Mouse (Mus musculus) embryonic stem cell, embryonic (primary cell): Measurements from ENCODE around the gene Plekhg1.

Experiments
- CTCF ChIA-PET, 4 experiments: fragments of 300-600 bp in 2 of 4; fragments of 350-600 bp in 2 of 4; sonication (Branson Sonifier 250); formaldehyde crosslinking; loops; one replicate each; lab custom pipeline; 2022; ENCODE audit warnings: inconsistent platforms in 2 of 4; lab: Charles Lee
- POLR2A ChIA-PET, 4 experiments: fragments of 300-600 bp in 2 of 4; fragments of 350-600 bp in 2 of 4; sonication (Branson Sonifier 250); formaldehyde crosslinking; loops; one replicate each; lab custom pipeline; 2022; ENCODE audit warnings: antibody characterized with exemption in 4 of 4, inconsistent platforms in 1 of 4; lab: Charles Lee

Plekhg1 gene

DNA sequence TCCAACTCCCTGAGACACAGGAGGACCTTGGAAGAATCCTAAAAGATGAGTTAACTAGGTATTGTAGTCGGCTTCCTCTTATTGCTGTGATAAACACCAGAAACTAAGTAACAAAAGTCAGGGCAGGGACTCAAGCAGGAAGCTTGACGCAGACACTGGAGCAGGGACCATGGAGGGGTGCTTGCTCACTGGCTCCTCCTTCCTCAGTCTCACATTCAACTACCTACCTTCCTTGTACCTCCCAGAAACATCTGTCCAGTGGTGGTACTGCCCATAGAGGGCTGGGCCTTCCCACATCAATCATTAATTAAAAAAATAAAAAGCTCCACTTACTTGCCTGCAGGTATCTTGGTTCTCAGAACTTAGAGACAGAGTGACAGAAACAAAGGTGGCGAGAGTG lies 152.2 kb downstream of the Plekhg1 start:
- POLR2A ChIA-PET: interaction anchor here (0.6 to 5.7 kb wide), 49 partner anchors 8 to 442 kb away, joined by 3 to 64 read pairs (median 5); partner anchors contain the start of genes Mthfd1l (in 2 of the 4) and Plekhg1 (in 1 of the 4)
- CTCF ChIA-PET: interaction anchor here (0.6 to 1.7 kb wide), 12 partner anchors 9 to 190 kb away, joined by 3 to 11 read pairs (median 4); no protein-coding TSS in a partner anchor

DNA sequence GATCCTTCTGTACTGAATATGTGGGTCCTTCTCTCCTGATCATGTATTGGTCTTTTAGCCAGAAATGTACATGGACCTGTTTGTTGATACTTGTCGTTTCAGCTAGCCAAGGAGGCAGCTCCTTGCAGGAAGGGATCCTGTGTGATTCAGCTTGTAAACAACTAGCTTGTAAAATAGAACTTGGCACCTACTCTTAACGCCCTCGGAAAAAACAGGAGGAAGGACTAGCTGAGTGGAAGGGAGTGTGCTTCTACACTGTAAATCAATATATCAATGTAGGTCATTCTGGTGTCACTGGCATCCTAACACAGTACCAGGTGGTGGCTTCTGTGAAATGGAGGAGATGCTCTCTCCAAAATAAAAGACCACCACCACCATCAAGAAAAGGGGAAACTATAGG lies 157.9 kb downstream of the Plekhg1 start:
- CTCF ChIA-PET: interaction anchor here in 1 of 4 experiments (0.6 kb wide), 1 partner anchor 155 kb away, joined by 4 read pairs; no protein-coding TSS in a partner anchor

DNA sequence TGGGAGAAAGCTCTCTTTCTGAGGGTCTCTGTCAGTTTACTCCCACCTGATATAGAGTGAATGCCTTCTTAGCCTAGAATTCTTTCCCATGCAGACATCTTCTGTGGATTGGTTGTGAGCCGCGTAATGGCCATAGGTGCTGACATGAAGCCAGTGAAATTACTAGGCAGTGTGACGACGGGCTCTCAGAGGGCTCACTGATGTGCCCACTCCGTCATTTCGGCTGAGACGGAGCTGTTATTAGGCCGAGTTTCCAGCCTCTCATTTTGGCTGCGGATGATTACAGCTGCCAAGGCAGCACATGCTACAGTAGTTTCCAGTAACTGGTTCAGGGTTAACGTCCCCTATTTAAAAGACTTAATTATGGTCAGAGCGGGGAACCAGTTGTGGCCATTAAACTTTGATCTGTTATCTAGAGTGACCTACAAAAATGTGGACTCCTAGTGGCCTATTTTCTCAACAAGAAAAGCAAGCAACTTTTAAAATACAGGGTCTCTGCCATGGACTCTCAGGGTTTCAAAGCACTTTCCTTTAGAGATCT lies 160.3 kb downstream of the Plekhg1 start:
- CTCF ChIA-PET: interaction anchor here in 1 of 4 experiments (1.2 kb wide), 1 partner anchor 8 kb away, joined by 7 read pairs; no protein-coding TSS in a partner anchor
- POLR2A ChIA-PET: interaction anchor here in 3 of 4 experiments (0.6 to 3.1 kb wide), 19 partner anchors 8 to 130 kb away, joined by 3 to 25 read pairs (median 4); partner anchors contain the start of gene Mthfd1l (in 1 of the 3)

More for the DNA sequence above, 157.9 kb downstream of the Plekhg1 start:
- POLR2A ChIA-PET: interaction anchor here in 2 of 4 experiments (0.6 to 1.5 kb wide), 3 partner anchors 17 to 41 kb away, joined by 3 to 5 read pairs (median 3); no protein-coding TSS in a partner anchor

DNA sequence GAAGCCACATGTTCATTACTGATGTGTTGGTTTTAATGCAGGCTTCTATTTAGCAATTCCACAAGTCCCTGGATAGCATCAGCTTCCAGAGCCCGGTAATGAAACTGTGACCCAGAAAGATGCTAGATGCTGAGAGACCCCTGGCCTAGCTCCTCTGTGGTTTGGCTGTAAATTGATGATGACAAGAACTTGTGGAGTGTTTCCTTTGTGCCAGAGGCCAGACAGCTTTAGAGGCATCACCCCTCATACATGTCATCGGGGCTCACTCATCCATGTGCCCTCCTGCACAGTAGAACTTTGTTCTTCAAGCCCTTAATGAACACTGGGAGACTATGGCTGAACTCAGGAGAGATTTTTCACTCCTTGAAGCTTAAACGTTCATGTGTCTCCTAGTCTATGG lies 165.6 kb downstream of the Plekhg1 start:
- CTCF ChIA-PET: no interaction called here
- POLR2A ChIA-PET: interaction anchor here in 1 of 4 experiments (0.7 to 3.7 kb wide), 3 partner anchors 13 to 67 kb away, joined by 3 to 15 read pairs (median 3); partner anchors contain the start of gene Mthfd1l

DNA sequence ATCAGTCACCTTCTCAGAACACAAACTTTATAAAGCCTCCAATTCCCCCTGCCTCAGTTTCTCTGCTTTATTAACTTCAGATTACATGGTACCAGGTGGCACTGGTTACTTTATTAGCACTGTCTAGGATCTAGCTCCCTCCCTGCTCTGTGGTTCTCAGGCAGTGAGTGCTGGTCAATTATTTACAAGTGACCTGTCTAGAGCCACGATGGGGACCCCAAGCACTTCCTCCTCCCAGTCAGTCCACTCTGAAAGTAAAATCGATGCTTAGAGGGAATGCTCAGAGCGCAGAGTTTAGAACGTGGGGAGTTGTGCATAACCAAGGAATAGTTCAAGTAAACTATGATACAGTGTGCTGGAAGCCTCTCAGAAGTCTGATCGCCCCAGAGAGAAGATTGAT lies 173.9 kb downstream of the Plekhg1 start:
- CTCF ChIA-PET: no interaction called here
- POLR2A ChIA-PET: interaction anchor here in 1 of 4 experiments (1.3 kb wide), 1 partner anchor 35 kb away, joined by 3 read pairs; no protein-coding TSS in a partner anchor

DNA sequence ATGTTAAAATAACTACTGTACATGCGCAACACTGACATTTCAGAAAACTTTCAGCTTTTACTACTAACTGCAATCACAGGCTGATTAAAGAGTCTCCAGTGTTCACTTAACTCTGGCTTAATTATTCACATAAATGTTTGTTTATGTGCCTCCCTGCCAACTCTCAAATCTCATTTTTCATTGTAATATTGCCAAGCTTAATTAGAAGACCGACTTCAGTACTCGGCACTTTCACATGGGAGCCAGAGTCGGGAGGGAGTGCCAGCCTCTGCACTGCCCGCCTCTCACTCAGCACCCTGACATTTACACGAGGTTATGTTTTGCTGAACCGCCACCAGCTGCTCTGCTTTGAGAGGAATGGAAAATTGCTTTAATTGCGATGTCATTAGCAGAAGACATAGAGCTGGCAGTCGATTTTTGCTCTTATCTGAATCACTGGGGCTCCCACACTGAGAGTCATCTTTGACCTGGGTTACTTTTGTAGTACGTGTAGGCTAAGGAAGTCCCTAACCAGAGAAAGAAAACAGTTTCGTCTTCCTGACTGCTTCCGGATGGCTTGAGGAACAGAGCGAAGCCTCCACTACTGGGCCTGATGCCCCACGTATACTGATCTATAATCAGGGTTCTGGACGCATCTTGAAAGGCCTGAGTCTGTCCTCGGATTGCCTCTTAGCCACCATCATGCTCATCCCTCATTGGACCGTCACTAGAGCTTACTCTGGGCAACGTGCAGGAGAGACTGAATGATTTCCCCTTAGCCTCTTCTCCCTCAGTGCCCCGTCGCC lies 180.4 kb downstream of the Plekhg1 start:
- ChIA-PET CTCF (interaction anchor here in 2 of 4 experiments (0.9 to 1.0 kb wide), 2 partner anchors 70 to 347 kb away, joined by 3 read pairs; no protein-coding TSS in a partner anchor), POLR2A (interaction anchor here in 3 of 4 experiments (0.6 to 2.2 kb wide), 13 partner anchors 11 to 57 kb away, joined by 3 to 14 read pairs (median 4); partner anchors contain the start of gene Mthfd1l (in 1 of the 3))

DNA sequence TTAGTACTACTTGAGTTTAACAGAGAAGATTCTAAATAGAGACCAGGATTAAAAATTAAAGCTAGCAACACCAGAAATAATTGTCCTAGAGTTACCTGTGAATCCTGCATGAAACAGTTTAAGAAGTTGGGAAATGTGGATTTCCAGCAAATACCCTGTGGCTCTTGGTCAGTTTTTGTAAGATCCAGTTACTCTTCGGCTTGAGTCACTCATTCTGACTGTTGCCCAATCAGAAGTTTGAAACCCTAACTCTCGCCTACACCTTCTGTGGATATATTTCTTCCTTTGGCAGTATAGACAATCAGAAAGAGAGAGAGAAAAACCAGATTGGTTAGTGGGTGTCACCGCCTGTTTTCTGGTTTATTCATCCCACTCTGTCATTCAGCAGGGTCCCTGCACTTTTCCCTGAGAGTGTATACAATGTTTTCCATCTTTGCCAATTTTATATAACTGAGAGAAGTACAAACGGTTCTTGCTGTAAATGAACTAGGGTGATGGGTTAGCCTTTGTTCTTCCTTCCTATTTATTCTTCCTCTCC lies 187.9 kb downstream of the Plekhg1 start:
- POLR2A ChIA-PET: no interaction called here

DNA sequence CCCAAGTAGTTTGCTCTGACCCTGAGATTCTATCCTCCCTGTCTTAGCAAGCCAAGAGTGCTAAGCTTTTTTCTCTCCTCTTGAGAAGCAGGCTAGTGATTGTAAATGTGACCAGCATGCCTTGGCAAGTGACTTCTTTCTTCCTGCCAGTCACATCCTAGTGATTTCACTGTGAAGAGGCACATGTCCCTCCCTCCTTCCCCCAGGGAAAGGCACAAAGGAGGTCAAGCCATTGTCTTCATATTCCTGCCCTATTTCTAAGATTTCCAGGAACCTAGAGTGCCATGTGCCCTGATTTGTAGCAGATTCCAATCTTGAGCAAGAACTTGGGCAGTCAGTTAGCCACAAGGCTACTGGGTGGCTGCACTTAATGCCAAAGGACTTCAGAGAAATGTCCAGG lies 191.7 kb downstream of the Plekhg1 start:
- ChIA-PET CTCF (interaction anchor here in 3 of 4 experiments (0.6 to 1.7 kb wide), 3 partner anchors 12 to 316 kb away, joined by 4 to 6 read pairs (median 5); no protein-coding TSS in a partner anchor), POLR2A (interaction anchor here in 3 of 4 experiments (0.8 to 2.1 kb wide), 9 partner anchors 9 to 51 kb away, joined by 3 to 14 read pairs (median 3); partner anchors contain the start of gene Mthfd1l (in 1 of the 3))

More for the DNA sequence above, 187.9 kb downstream of the Plekhg1 start:
- CTCF ChIA-PET: no interaction called here

DNA sequence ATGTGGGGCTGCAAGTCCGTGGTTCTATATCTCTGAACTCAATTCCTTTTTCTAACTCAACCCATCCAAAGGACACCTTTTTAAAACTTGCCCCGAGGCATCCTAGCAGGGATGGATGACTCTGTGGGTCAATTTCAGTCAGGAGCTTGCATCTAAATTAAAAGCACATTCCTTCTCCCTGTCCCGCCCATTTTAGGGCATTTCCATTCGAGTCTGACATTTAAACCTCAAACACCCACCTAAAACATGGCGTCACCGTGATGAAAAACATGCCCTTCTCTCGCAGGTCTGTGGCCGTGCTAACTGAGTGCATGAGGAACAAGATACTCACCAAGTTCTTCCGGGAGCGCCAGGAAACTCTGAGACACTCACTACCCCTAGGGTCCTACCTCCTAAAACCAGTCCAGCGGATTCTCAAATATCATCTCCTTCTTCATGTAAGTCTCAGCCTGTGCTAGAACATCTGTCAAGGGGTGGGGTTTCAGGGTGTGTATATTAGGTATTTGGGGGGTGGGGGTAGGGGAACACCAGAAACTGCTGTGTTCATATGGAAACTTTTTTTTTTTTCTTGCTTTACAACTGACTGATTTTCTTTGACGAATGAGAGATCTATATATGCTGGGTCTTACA lies 193.3 kb downstream of the Plekhg1 start:
- ChIA-PET CTCF (interaction anchor here in 2 of 4 experiments (0.5 to 1.7 kb wide), 3 partner anchors 11 to 69 kb away, joined by 3 to 6 read pairs (median 3); no protein-coding TSS in a partner anchor), POLR2A (interaction anchor here in 3 of 4 experiments (0.5 to 1.7 kb wide), 10 partner anchors 9 to 1877 kb away, joined by 3 to 4 read pairs (median 3); no protein-coding TSS in a partner anchor)

DNA sequence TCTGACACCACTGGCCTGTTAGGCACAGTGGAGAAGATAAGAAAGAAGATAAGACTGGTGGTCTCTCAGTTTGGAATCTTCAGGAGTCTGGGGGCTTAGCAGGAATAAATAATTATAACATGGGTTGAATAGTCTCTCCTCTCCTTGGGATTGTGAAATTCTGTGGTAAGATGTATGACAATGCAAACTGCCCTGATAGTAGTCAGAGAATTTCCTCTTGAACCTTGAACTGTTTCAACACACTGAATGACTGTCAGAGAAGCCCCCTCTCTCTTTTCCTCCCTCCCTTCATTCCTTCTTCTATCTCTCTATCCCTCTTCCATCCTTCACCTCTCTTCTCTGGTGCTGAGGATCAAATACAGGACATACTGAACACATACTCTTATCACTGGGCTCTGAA lies 196.7 kb downstream of the Plekhg1 start:
- ChIA-PET CTCF (no interaction called here), POLR2A (no interaction called here)

DNA sequence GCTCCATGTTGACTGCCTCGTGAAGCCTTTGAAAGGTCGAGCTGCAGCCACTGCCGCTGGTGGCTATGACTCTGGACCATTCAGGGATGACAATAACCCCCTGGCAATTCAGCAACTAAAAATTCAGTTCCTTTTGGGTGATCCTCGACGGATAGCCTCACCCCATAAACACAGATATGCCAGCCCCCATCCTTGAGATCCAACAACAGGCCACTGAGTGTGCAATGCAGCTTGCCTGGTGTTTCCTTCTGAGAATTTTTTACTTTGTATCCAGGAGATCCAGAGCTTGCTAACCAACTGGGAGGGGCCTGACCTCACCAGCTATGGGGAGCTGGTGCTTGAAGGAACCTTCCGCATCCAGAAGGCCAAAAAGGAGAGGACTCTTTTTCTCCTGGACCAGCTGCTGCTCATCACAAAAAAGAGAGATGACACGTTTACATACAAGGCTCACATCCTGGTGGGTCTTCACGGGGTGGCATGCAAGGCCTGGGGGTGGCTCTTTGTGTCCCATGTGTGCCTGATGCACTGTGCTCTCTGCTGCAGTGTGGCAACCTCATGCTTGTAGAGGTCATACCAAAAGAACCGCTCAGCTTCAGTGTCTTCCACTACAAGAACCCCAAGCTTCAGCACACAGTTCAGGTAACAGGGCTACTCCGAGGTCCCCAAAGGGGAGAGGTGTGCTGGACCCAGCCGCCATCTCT lies 199.9 kb downstream of the Plekhg1 start:
- ChIA-PET CTCF (interaction anchor here in 2 of 4 experiments (0.6 to 1.1 kb wide), 2 partner anchors 151 to 199 kb away, joined by 3 to 6 read pairs; partner anchors contain the start of gene Plekhg1 (in 1 of the 2)), POLR2A (interaction anchor here in 3 of 4 experiments (0.6 to 4.0 kb wide), 78 partner anchors 8 to 978 kb away, joined by 3 to 64 read pairs (median 5); partner anchors contain the start of genes Mthfd1l (in 3 of the 3), Plekhg1 (in 2 of the 3), Armt1 (in 1 of the 3) and Rmnd1 (in 1 of the 3))

DNA sequence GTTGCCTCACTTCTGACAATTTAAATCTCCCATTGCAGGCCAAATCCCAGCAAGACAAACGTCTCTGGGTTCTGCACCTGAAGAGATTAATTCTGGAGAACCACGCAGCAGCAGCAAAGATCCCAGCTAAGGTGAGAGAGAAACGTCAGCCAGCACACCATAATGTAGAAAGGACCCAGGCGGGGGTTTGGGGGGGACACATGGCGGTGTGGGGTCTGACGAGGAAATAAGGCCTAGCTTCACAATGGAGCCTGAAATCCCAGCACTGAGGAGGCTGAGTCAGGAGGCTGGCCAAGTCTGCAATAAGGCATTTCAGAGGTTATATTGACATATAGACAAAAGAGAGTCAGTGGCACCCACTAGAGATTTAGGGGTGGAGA lies 200.4 kb downstream of the Plekhg1 start:
- CTCF ChIA-PET: interaction anchor here in 2 of 4 experiments (1.1 to 1.6 kb wide), 4 partner anchors 49 to 367 kb away, joined by 3 to 5 read pairs (median 4); partner anchors contain the start of gene Plekhg1 (in 1 of the 2)
- POLR2A ChIA-PET: interaction anchor here (0.5 to 4.0 kb wide), 87 partner anchors 8 to 978 kb away, joined by 3 to 64 read pairs (median 5); partner anchors contain the start of genes Mthfd1l (in 3 of the 4), Armt1 (in 1 of the 4), Plekhg1 (in 1 of the 4) and Rmnd1 (in 1 of the 4)

DNA sequence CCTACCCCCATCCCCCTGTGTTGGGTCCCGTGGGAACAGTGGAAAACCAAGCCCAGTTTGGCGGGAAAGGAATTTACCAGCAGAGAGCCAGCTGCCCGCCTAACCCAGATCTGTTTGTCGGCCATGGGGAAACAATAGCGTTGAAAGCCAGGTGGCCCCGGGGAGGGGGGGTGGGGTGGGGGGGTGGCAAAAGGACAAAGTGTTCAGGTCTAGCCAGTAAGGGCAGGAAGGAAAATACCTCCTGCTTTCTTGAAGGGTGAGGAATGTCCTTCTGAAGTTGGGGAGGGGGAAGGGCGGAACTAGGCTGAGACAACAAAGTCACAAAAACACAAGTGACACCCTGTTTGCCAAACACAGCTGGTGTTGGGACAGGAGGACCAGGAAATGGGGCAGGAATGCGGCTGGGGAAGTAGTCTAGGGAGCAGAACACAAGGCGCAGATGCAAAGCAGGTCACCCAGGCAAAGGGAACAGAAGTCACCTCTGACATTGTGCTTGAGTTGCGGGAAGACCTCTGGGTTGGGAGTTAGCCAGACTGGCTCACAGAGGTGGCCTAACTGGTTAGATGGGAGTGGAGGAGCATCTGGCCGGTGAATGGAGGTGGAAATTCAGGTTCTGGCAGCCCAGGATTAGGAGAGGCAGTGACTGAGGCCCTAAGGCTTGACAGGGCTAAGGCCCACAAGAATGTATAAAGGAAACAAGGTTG lies 201.0 kb downstream of the Plekhg1 start:
- CTCF ChIA-PET: interaction anchor here in 2 of 4 experiments (1.1 to 1.6 kb wide), 4 partner anchors 49 to 368 kb away, joined by 3 to 5 read pairs (median 4); partner anchors contain the start of gene Plekhg1 (in 1 of the 2)
- POLR2A ChIA-PET: interaction anchor here (0.5 to 4.0 kb wide), 76 partner anchors 8 to 491 kb away, joined by 3 to 64 read pairs (median 5); partner anchors contain the start of genes Mthfd1l (in 3 of the 4), Armt1 (in 1 of the 4) and Rmnd1 (in 1 of the 4)

DNA sequence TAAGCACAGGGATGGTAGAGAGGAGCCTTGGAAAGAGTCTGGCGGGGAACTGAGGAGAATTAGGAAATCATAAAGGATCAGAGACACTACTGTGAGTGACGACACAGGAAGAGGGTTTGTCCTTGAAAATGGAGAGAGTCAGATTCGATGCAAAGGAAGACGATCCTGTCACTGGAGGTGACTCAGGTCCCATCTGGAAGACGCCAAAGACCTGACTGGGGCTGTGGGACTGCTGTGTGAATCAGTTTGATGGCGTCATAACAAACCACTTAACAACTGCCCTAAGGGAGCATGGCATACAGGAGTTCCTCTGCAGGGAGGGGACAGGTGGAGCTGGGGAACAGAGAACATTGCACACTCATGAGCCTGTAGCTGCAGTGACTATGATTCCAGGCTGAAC lies 202.1 kb downstream of the Plekhg1 start:
- POLR2A ChIA-PET: interaction anchor here in 3 of 4 experiments (0.5 to 4.0 kb wide), 20 partner anchors 8 to 301 kb away, joined by 3 to 64 read pairs (median 6); partner anchors contain the start of gene Mthfd1l (in 2 of the 3)
- CTCF ChIA-PET: interaction anchor here in 2 of 4 experiments (1.0 to 1.6 kb wide), 3 partner anchors 107 to 369 kb away, joined by 3 to 5 read pairs (median 4); no protein-coding TSS in a partner anchor
